Mouse (Mus musculus): ENCODE data around the gene Tspan3. TPM values are rescaled to one million over a fixed set of nuclear protein-coding genes. Genes with fewer than 3 reads are reported as not detected.

The Tspan3 gene
- polyA plus RNA-seq, 1 experiment, result 146 TPM

- Histone ChIP-seq H3K27ac (ENCODE audit: control insufficient read depth, insufficient read depth, low read length) (no peak overlapping the region), H3K27me3 (ENCODE audit: control insufficient read depth, insufficient read depth, low read length) (no peaks in the 10 kb centered on the region), H3K36me3 (ENCODE audit: control insufficient read depth, insufficient read depth, low read length) (no peaks in the 10 kb centered on the region), H3K4me1 (replicated peaks; ENCODE audit: control insufficient read depth, insufficient read depth, low read length) (no peaks in the 10 kb centered on the region), H3K4me3 (ENCODE audit: control insufficient read depth, insufficient read depth, low read length) (peak overlapping the region; percentile 90)
- WGBS, result under 1% methylated on average over 81 of the region's 82 CpGs
- DNase-seq, result peak; percentile 87
- 0 out of 2 replicates have a peak, but pooled peaks have one; percentile 19 for TF ChIP-seq POLR2A (IDR thresholded peaks at IDR 0.05; ENCODE audit: control insufficient read depth, extremely low read depth, insufficient read depth, low read length, poor library complexity)
- 0 out of 2 replicates have a peak, but pooled peaks have one; percentile 54 for TF ChIP-seq CTCF (IDR thresholded peaks at IDR 0.05; ENCODE audit: borderline replicate concordance, control insufficient read depth, extremely low read depth, insufficient read depth, low read length, poor library complexity)
Measured at GRCm38 (mm10) chr9:56160341-56161141, 4.7 kb downstream of the Tspan3 start.

GRCm38 (mm10) chr9:56159456-56159855 lies 5.8 kb downstream of the Tspan3 start:
- no peak for TF ChIP-seq CTCF (IDR thresholded peaks at IDR 0.05; ENCODE audit: borderline replicate concordance, control insufficient read depth, extremely low read depth, insufficient read depth, low read length, poor library complexity)
- TF ChIP-seq POLR2A (IDR thresholded peaks at IDR 0.05; ENCODE audit: control insufficient read depth, extremely low read depth, insufficient read depth, low read length, poor library complexity), result no peak
- 82% methylated on average over 2 of the region's 2 CpGs for WGBS
- H3K36me3 ChIP-seq (ENCODE audit: control insufficient read depth, insufficient read depth, low read length), result no peaks in the 10 kb centered on the region
- no peak for DNase-seq
- no peaks in the 10 kb centered on the region for H3K4me1 ChIP-seq (replicated peaks; ENCODE audit: control insufficient read depth, insufficient read depth, low read length)
- no peak overlapping the region for H3K4me3 ChIP-seq (ENCODE audit: control insufficient read depth, insufficient read depth, low read length)
- no peaks in the 10 kb centered on the region for H3K27me3 ChIP-seq (ENCODE audit: control insufficient read depth, insufficient read depth, low read length)
- no peak overlapping the region for H3K27ac ChIP-seq (ENCODE audit: control insufficient read depth, insufficient read depth, low read length)

- Histone ChIP-seq H3K4me1 (replicated peaks; ENCODE audit: control insufficient read depth, insufficient read depth, low read length) (no peaks in the 10 kb centered on the region), H3K4me3 (ENCODE audit: control insufficient read depth, insufficient read depth, low read length) (no peak overlapping the region), H3K27me3 (ENCODE audit: control insufficient read depth, insufficient read depth, low read length) (no peaks in the 10 kb centered on the region), H3K36me3 (ENCODE audit: control insufficient read depth, insufficient read depth, low read length) (no peaks in the 10 kb centered on the region), H3K27ac (ENCODE audit: control insufficient read depth, insufficient read depth, low read length) (no peak overlapping the region)
- 90% methylated on average over 2 of the region's 2 CpGs for WGBS
- no peak for TF ChIP-seq POLR2A (IDR thresholded peaks at IDR 0.05; ENCODE audit: control insufficient read depth, extremely low read depth, insufficient read depth, low read length, poor library complexity)
- TF ChIP-seq CTCF (IDR thresholded peaks at IDR 0.05; ENCODE audit: borderline replicate concordance, control insufficient read depth, extremely low read depth, insufficient read depth, low read length, poor library complexity), result no peak
- no peak for DNase-seq
Measured at GRCm38 (mm10) chr9:56158077-56158476, 7.2 kb downstream of the Tspan3 start.

GRCm38 (mm10) chr9:56154572-56154971 lies 10.7 kb downstream of the Tspan3 start:
- no peak for TF ChIP-seq CTCF (IDR thresholded peaks at IDR 0.05; ENCODE audit: borderline replicate concordance, control insufficient read depth, extremely low read depth, insufficient read depth, low read length, poor library complexity)
- TF ChIP-seq POLR2A (IDR thresholded peaks at IDR 0.05; ENCODE audit: control insufficient read depth, extremely low read depth, insufficient read depth, low read length, poor library complexity), result no peak
- Histone ChIP-seq H3K4me3 (ENCODE audit: control insufficient read depth, insufficient read depth, low read length) (no peak overlapping the region), H3K36me3 (ENCODE audit: control insufficient read depth, insufficient read depth, low read length) (no peaks in the 10 kb centered on the region), H3K27ac (ENCODE audit: control insufficient read depth, insufficient read depth, low read length) (no peak overlapping the region), H3K4me1 (replicated peaks; ENCODE audit: control insufficient read depth, insufficient read depth, low read length) (peaks cover 3% of the 10 kb centered on the region), H3K27me3 (ENCODE audit: control insufficient read depth, insufficient read depth, low read length) (no peaks in the 10 kb centered on the region)
- DNase-seq, result no peak
- 98% methylated on average over 5 of the region's 5 CpGs for WGBS

- H3K27ac ChIP-seq (ENCODE audit: control insufficient read depth, insufficient read depth, low read length), result no peak overlapping the region
- TF ChIP-seq POLR2A (IDR thresholded peaks at IDR 0.05; ENCODE audit: control insufficient read depth, extremely low read depth, insufficient read depth, low read length, poor library complexity), result no peak
- H3K36me3 ChIP-seq (ENCODE audit: control insufficient read depth, insufficient read depth, low read length), result no peaks in the 10 kb centered on the region
- no peaks in the 10 kb centered on the region for H3K27me3 ChIP-seq (ENCODE audit: control insufficient read depth, insufficient read depth, low read length)
- no peak for DNase-seq
- peaks cover 3% of the 10 kb centered on the region for H3K4me1 ChIP-seq (replicated peaks; ENCODE audit: control insufficient read depth, insufficient read depth, low read length)
- 66% methylated on average over 4 of the region's 4 CpGs for WGBS
- H3K4me3 ChIP-seq (ENCODE audit: control insufficient read depth, insufficient read depth, low read length), result no peak overlapping the region
Measured at GRCm38 (mm10) chr9:56152482-56153007, 12.7 kb downstream of the Tspan3 start.

- Histone ChIP-seq H3K4me1 (replicated peaks; ENCODE audit: control insufficient read depth, insufficient read depth, low read length) (peaks cover 8% of the 10 kb centered on the region), H3K4me3 (ENCODE audit: control insufficient read depth, insufficient read depth, low read length) (no peak overlapping the region), H3K36me3 (ENCODE audit: control insufficient read depth, insufficient read depth, low read length) (no peaks in the 10 kb centered on the region), H3K27ac (ENCODE audit: control insufficient read depth, insufficient read depth, low read length) (peak overlapping the region; percentile 14; the same call in 1 of the 2 replicates), H3K27me3 (ENCODE audit: control insufficient read depth, insufficient read depth, low read length) (no peaks in the 10 kb centered on the region)
- no peak for DNase-seq
- TF ChIP-seq CTCF (IDR thresholded peaks at IDR 0.05; ENCODE audit: borderline replicate concordance, control insufficient read depth, extremely low read depth, insufficient read depth, low read length, poor library complexity), result no peak
- TF ChIP-seq POLR2A (IDR thresholded peaks at IDR 0.05; ENCODE audit: control insufficient read depth, extremely low read depth, insufficient read depth, low read length, poor library complexity), result no peak
- WGBS, result 65% methylated on average over 7 of the region's 7 CpGs
Measured at GRCm38 (mm10) chr9:56151745-56152481, 13.4 kb downstream of the Tspan3 start.

All from thymus, adult 2 months (tissue).